Comparison of ENCODE assay signal across 8 mouse cellular contexts in genomic region chrX:150440505-150441338, GRCm38 (mm10). TPM values are rescaled to one million over a fixed set of nuclear protein-coding genes. Genes with fewer than 3 reads are reported as not detected.
DNase-seq lines count a peak whose midpoint lies in the region; ATAC-seq and TF ChIP-seq lines count a peak whose summit lies in the region.

No protein-coding gene starts in this region.

- H3K4me1 ChIP-seq in ES-Bruce4 (ENCODE audit: control insufficient read depth, insufficient read depth, low read length) = no peaks in the 10 kb centered on the region
- H3K4me1 ChIP-seq in forebrain, embryonic 15.5 days = no peaks in the 10 kb centered on the region
- no peaks in the 10 kb centered on the region for H3K4me1 ChIP-seq in liver, embryonic 16.5 days (ENCODE audit: control insufficient read depth, low read depth, low read length)
- no peaks in the 10 kb centered on the region for H3K4me1 ChIP-seq in neural tube, embryonic 14.5 days (ENCODE audit: control insufficient read depth, insufficient read depth, low read length)
- H3K4me1 ChIP-seq in stomach, postnatal 0 days (replicated peaks; ENCODE audit: control insufficient read depth, insufficient read depth) = no peaks in the 10 kb centered on the region

- H3K36me3 ChIP-seq in ES-Bruce4 (ENCODE audit: control insufficient read depth, insufficient read depth, low read length, poor library complexity, severe bottlenecking) = no peaks in the 10 kb centered on the region
- no peaks in the 10 kb centered on the region for H3K36me3 ChIP-seq in forebrain, embryonic 15.5 days
- H3K36me3 ChIP-seq in liver, embryonic 16.5 days (ENCODE audit: control insufficient read depth, insufficient read depth) = no peaks in the 10 kb centered on the region
- no peaks in the 10 kb centered on the region for H3K36me3 ChIP-seq in neural tube, embryonic 14.5 days (ENCODE audit: control insufficient read depth, insufficient read depth, low read length)
- H3K36me3 ChIP-seq in stomach, postnatal 0 days (ENCODE audit: control insufficient read depth, insufficient read depth, low read length) = no peaks in the 10 kb centered on the region

- no peaks in the 10 kb centered on the region for H3K9me3 ChIP-seq in ES-Bruce4 (replicated peaks; ENCODE audit: control insufficient read depth, insufficient read depth, low read length, poor library complexity, severe bottlenecking)
- no peaks in the 10 kb centered on the region for H3K9me3 ChIP-seq in forebrain, embryonic 15.5 days
- H3K9me3 ChIP-seq in liver, embryonic 16.5 days (replicated peaks; ENCODE audit: control insufficient read depth, low read length) = no peaks in the 10 kb centered on the region
- no peaks in the 10 kb centered on the region for H3K9me3 ChIP-seq in neural tube, embryonic 14.5 days (ENCODE audit: control insufficient read depth, low read length)
- H3K9me3 ChIP-seq in stomach, postnatal 0 days (ENCODE audit: control insufficient read depth, low read length) = no peaks in the 10 kb centered on the region

- peak overlapping the region; percentile 65 for H3K4me3 ChIP-seq in ES-Bruce4 (ENCODE audit: low read depth, low read length)
- H3K4me3 ChIP-seq in forebrain, embryonic 15.5 days = peak overlapping the region; percentile 44
- H3K4me3 ChIP-seq in liver, embryonic 16.5 days (ENCODE audit: low read depth, low read length) = peak overlapping the region; percentile 24
- peak overlapping the region; percentile 36 for H3K4me3 ChIP-seq in neural tube, embryonic 14.5 days (ENCODE audit: low read depth, low read length)
- H3K4me3 ChIP-seq in stomach, postnatal 0 days (ENCODE audit: low read depth, low read length) = peak overlapping the region; percentile 31

- TF ChIP-seq EP300 in ES-Bruce4 (IDR thresholded peaks at IDR 0.05; ENCODE audit: insufficient read depth, low read depth, low read length) = no peak
- no peak for TF ChIP-seq EP300 in stomach, postnatal 0 days (optimal IDR thresholded peaks at IDR 0.05)

- H3K4me2 ChIP-seq in forebrain, embryonic 15.5 days (replicated peaks) = peak overlapping the region; percentile 47
- peak overlapping the region; percentile 51 for H3K4me2 ChIP-seq in liver, embryonic 16.5 days (ENCODE audit: low read depth, low read length)
- H3K4me2 ChIP-seq in neural tube, embryonic 14.5 days (ENCODE audit: low read depth, low read length) = peak overlapping the region; percentile 46
- peak overlapping the region; percentile 49 for H3K4me2 ChIP-seq in stomach, postnatal 0 days (replicated peaks; ENCODE audit: low read depth)

- TF ChIP-seq CTCF in ES-Bruce4 (IDR thresholded peaks at IDR 0.05; ENCODE audit: low read depth, low read length) = no peak
- TF ChIP-seq CTCF in stomach, postnatal 0 days (IDR thresholded peaks at IDR 0.05; ENCODE audit: low read depth) = no peak

- ATAC-seq in forebrain, embryonic 15.5 days (replicated peaks) = peak; percentile 97
- ATAC-seq in liver, embryonic 16.5 days (ENCODE audit: low read depth) = no peak
- ATAC-seq in neural tube, embryonic 14.5 days (ENCODE audit: low read depth) = peak; percentile 97
- ATAC-seq in stomach, postnatal 0 days (ENCODE audit: low FRiP score, low TSS enrichment) = peak; percentile 86

- TF ChIP-seq POLR2A in ES-Bruce4 (IDR thresholded peaks at IDR 0.05; ENCODE audit: insufficient read depth, low read length) = no peak

- peak; percentile 74 for DNase-seq in cerebellum, adult 11 months
- DNase-seq in heart, postnatal 36 days = peak; percentile 29 to 50
- peak; percentile 76 to 87 for DNase-seq in layer of hippocampus, adult 18-20 months (ENCODE audit: low spot score in 2 of 2)
- peak; percentile 80 for DNase-seq in stomach, postnatal 0 days (ENCODE audit: low spot score)

- H3K27me3 ChIP-seq in ES-Bruce4 (ENCODE audit: control insufficient read depth, insufficient read depth, low read length, poor library complexity, severe bottlenecking) = no peaks in the 10 kb centered on the region
- H3K27me3 ChIP-seq in forebrain, embryonic 15.5 days = no peaks in the 10 kb centered on the region
- H3K27me3 ChIP-seq in liver, embryonic 16.5 days (ENCODE audit: control insufficient read depth, insufficient read depth, low read depth, low read length) = no peaks in the 10 kb centered on the region
- no peaks in the 10 kb centered on the region for H3K27me3 ChIP-seq in neural tube, embryonic 14.5 days (ENCODE audit: control insufficient read depth, insufficient read depth, low read length)
- no peaks in the 10 kb centered on the region for H3K27me3 ChIP-seq in stomach, postnatal 0 days (ENCODE audit: control insufficient read depth, insufficient read depth, low read length)

- peak overlapping the region; percentile 5; the same call in 1 of the 2 replicates for H3K27ac ChIP-seq in ES-Bruce4 (ENCODE audit: insufficient read depth, low read length)
- peak overlapping the region; percentile 90 for H3K27ac ChIP-seq in forebrain, embryonic 15.5 days (replicated peaks)
- no peak overlapping the region for H3K27ac ChIP-seq in liver, embryonic 16.5 days (ENCODE audit: low read length)
- H3K27ac ChIP-seq in neural tube, embryonic 14.5 days (ENCODE audit: low read depth, low read length) = peak overlapping the region; percentile 85
- H3K27ac ChIP-seq in stomach, postnatal 0 days (replicated peaks) = no peak overlapping the region

- intact Hi-C loops in heart, postnatal 36 days (cut with DNase I) = no loop called here

- WGBS in forebrain, embryonic 15.5 days = 16% methylated on average over 18 of the region's 18 CpGs
- WGBS in liver, embryonic 16.5 days (ENCODE audit: insufficient replicate concordance) = 28% methylated on average over 18 of the region's 18 CpGs
- WGBS in neural tube, embryonic 14.5 days = 23% methylated on average over 18 of the region's 18 CpGs
- WGBS in stomach, postnatal 0 days = 22% methylated on average over 18 of the region's 18 CpGs

- H3K9ac ChIP-seq in ES-Bruce4 (ENCODE audit: low read depth, poor library complexity, severe bottlenecking) = no peak overlapping the region
- H3K9ac ChIP-seq in forebrain, embryonic 15.5 days (replicated peaks) = peak overlapping the region; percentile 57
- H3K9ac ChIP-seq in liver, embryonic 16.5 days (ENCODE audit: low read depth, low read length) = no peak overlapping the region
- peak overlapping the region; percentile 57 for H3K9ac ChIP-seq in neural tube, embryonic 14.5 days (replicated peaks; ENCODE audit: low read depth, low read length)
- H3K9ac ChIP-seq in stomach, postnatal 0 days (ENCODE audit: low read length) = no peak overlapping the region

RNA-seq across cellular contexts. Expression of gene Tmem29, which starts 18.2 kb away (rescaled TPM):
- 35.7 and 45.4 TPM in 2 replicates for polyA plus RNA-seq in ES-Bruce4 (2011; ENCODE audit: insufficient read depth, insufficient read length, low read depth, missing spikeins)
- polyA plus RNA-seq in forebrain, embryonic 15.5 days (2015; fragmentation: Nextera tagmentation; extraction: Ambion mirVana) = 51.0 and 54.1 TPM in 2 replicates
- 1 to 10 TPM; 4.1 to 5.3 TPM for total RNA-seq in heart, postnatal 36 days (2021)
- 10 to 100 TPM; 34.1 to 39.0 TPM for total RNA-seq in layer of hippocampus, adult 18-20 months (2021)
- 10.8 and 11.3 TPM in 2 replicates for polyA plus RNA-seq in liver, embryonic 16.5 days (2015; fragmentation: Nextera tagmentation; extraction: Ambion mirVana)
- 76.2 and 93.6 TPM in 2 replicates for polyA plus RNA-seq in neural tube, embryonic 14.5 days (2014; fragmentation: Nextera tagmentation; extraction: Ambion mirVana)
- 18.7 and 19.8 TPM in 2 replicates for polyA plus RNA-seq in stomach, postnatal 0 days (2015; fragmentation: Nextera tagmentation; extraction: Ambion mirVana)

Comparison
In these comparisons a context has a peak if more than half of its experiments do, and no peak if none do; other contexts are left out.
1. H3K27ac ChIP-seq: peak in ES-Bruce4 (single experiment), forebrain, embryonic 15.5 days (single experiment) and neural tube, embryonic 14.5 days (single experiment); none in liver, embryonic 16.5 days (single experiment) and stomach, postnatal 0 days (single experiment).
2. H3K9ac ChIP-seq: peak in forebrain, embryonic 15.5 days (single experiment) and neural tube, embryonic 14.5 days (single experiment); none in ES-Bruce4 (single experiment), liver, embryonic 16.5 days (single experiment) and stomach, postnatal 0 days (single experiment).
3. Peak in every context shown above with its lines, with median percentiles within 50 percentile points of each other: H3K4me3 ChIP-seq, DNase-seq and H3K4me2 ChIP-seq.